ENCODE assay signal across 8 mouse cellular contexts in genomic region chr5:128552136-128552890, GRCm38 (mm10). TPM values are rescaled to one million over a fixed set of nuclear protein-coding genes. Genes with fewer than 3 reads are reported as not detected.
A peak's percentile ranks its signal among the peaks of the same experiment; 100 is the strongest.
DNase-seq lines count a peak whose midpoint lies in the region; ATAC-seq and TF ChIP-seq lines count a peak whose summit lies in the region.

No protein-coding gene starts in this region.

- H3K4me2 ChIP-seq in embryonic facial prominence, embryonic 11.5 days (ENCODE audit: low read depth, low read length): peak overlapping the region; percentile 30; the same call in 1 of the 2 replicates
- peak overlapping the region; percentile 52 for H3K4me2 ChIP-seq in hindbrain, embryonic 12.5 days (replicated peaks)
- peak overlapping the region; percentile 54 for H3K4me2 ChIP-seq in neural tube, embryonic 13.5 days

- H3K9ac ChIP-seq in embryonic facial prominence, embryonic 11.5 days (replicated peaks; ENCODE audit: low read length): no peak overlapping the region
- H3K9ac ChIP-seq in hindbrain, embryonic 12.5 days: peak overlapping the region; percentile 27; the same call in 1 of the 2 replicates
- peak overlapping the region; percentile 36; the same call in 1 of the 2 replicates for H3K9ac ChIP-seq in neural tube, embryonic 13.5 days

- ATAC-seq in embryonic facial prominence, embryonic 11.5 days (replicated peaks; ENCODE audit: insufficient number of reproducible peaks, low FRiP score, low TSS enrichment, low read depth): no peak
- no peak for ATAC-seq in hindbrain, embryonic 12.5 days (ENCODE audit: low FRiP score)
- no peak for ATAC-seq in neural tube, embryonic 13.5 days (ENCODE audit: low read depth)

- WGBS in embryonic facial prominence, embryonic 11.5 days: 9% methylated on average over 28 of the region's 28 CpGs
- 8% methylated on average over 28 of the region's 28 CpGs for WGBS in hindbrain, embryonic 12.5 days
- 5% methylated on average over 28 of the region's 28 CpGs for WGBS in neural tube, embryonic 13.5 days

- no peak overlapping the region for H3K27ac ChIP-seq in layer of hippocampus, adult 2 months
- no peak overlapping the region for H3K27ac ChIP-seq in embryonic facial prominence, embryonic 11.5 days (replicated peaks; ENCODE audit: low read depth, low read length)
- H3K27ac ChIP-seq in hindbrain, embryonic 12.5 days: no peak overlapping the region
- no peak overlapping the region for H3K27ac ChIP-seq in neural tube, embryonic 13.5 days (replicated peaks)

- peak; percentile 30 to 33 for DNase-seq in layer of hippocampus, adult 2 months (ENCODE audit: low spot score in 2 of 2)
- no peak for DNase-seq in layer of hippocampus, adult 9-11 months
- peak; percentile 39 for DNase-seq in embryonic facial prominence, embryonic 11.5 days (ENCODE audit: low spot score)
- no peak for DNase-seq in testis, postnatal 10 days (ENCODE audit: low spot score)
- no peak for DNase-seq in adrenal gland, postnatal 4 days (ENCODE audit: low spot score in 2 of 2)
- DNase-seq in urinary bladder, postnatal 25 days (ENCODE audit: low spot score): no peak

- H3K27me3 ChIP-seq in embryonic facial prominence, embryonic 11.5 days (ENCODE audit: control insufficient read depth, insufficient read depth, low read length): peaks cover 6% of the 10 kb centered on the region; the same call in 1 of the 2 replicates
- H3K27me3 ChIP-seq in hindbrain, embryonic 12.5 days: peaks cover 11% of the 10 kb centered on the region
- H3K27me3 ChIP-seq in neural tube, embryonic 13.5 days: peaks cover 13% of the 10 kb centered on the region

- H3K9me3 ChIP-seq in embryonic facial prominence, embryonic 11.5 days (replicated peaks; ENCODE audit: control insufficient read depth, low read length): no peaks in the 10 kb centered on the region
- H3K9me3 ChIP-seq in hindbrain, embryonic 12.5 days (replicated peaks): no peaks in the 10 kb centered on the region
- no peaks in the 10 kb centered on the region for H3K9me3 ChIP-seq in neural tube, embryonic 13.5 days

- H3K4me1 ChIP-seq in embryonic facial prominence, embryonic 11.5 days (ENCODE audit: control insufficient read depth, insufficient read depth, low read length): peaks cover 4% of the 10 kb centered on the region; the same call in 1 of the 2 replicates
- H3K4me1 ChIP-seq in hindbrain, embryonic 12.5 days: peaks cover 18% of the 10 kb centered on the region
- H3K4me1 ChIP-seq in neural tube, embryonic 13.5 days (replicated peaks): peaks cover 19% of the 10 kb centered on the region

- TF ChIP-seq CTCF in layer of hippocampus, adult 2 months (conservative IDR thresholded peaks at IDR 0.05): no peak

- H3K4me3 ChIP-seq in layer of hippocampus, adult 2 months: peak overlapping the region; percentile 39
- H3K4me3 ChIP-seq in embryonic facial prominence, embryonic 11.5 days (ENCODE audit: low read depth, low read length): peak overlapping the region; percentile 13; the same call in 1 of the 2 replicates
- H3K4me3 ChIP-seq in hindbrain, embryonic 12.5 days: peak overlapping the region; percentile 18; the same call in 1 of the 2 replicates
- peak overlapping the region; percentile 24 for H3K4me3 ChIP-seq in neural tube, embryonic 13.5 days

- H3K36me3 ChIP-seq in embryonic facial prominence, embryonic 11.5 days (replicated peaks; ENCODE audit: control insufficient read depth, insufficient read depth, low read depth, low read length): no peaks in the 10 kb centered on the region
- H3K36me3 ChIP-seq in hindbrain, embryonic 12.5 days: no peaks in the 10 kb centered on the region
- no peaks in the 10 kb centered on the region for H3K36me3 ChIP-seq in neural tube, embryonic 13.5 days

RNA-seq across cellular contexts. Expression of gene Fzd10, which starts 48.3 kb away (rescaled TPM):
- under 1 TPM; 0.32 to 0.61 TPM for total RNA-seq in layer of hippocampus, adult 2 months (2021)
- polyA plus RNA-seq in embryonic facial prominence, embryonic 11.5 days (2014; fragmentation: Nextera tagmentation; extraction: Ambion mirVana): 5.5 and 5.6 TPM in 2 replicates
- 13.3 and 16.5 TPM in 2 replicates for polyA plus RNA-seq in hindbrain, embryonic 12.5 days (2016; fragmentation: Nextera tagmentation; extraction: Ambion mirVana)
- polyA plus RNA-seq in neural tube, embryonic 13.5 days (2015; fragmentation: Nextera tagmentation; extraction: Ambion mirVana): 4.9 and 6.4 TPM in 2 replicates
- 1 to 10 TPM in 1 of 2 experiments, under 1 TPM in 1; 0.68 to 1.3 TPM for total RNA-seq in adrenal gland, postnatal 4 days (2021)

Comparison
In these comparisons a context has a peak if more than half of its experiments do, and no peak if none do; other contexts are left out.
1. DNase-seq: peak in layer of hippocampus, adult 2 months (2 of 2) and embryonic facial prominence, embryonic 11.5 days (single experiment); none in layer of hippocampus, adult 9-11 months (single experiment), testis, postnatal 10 days (single experiment), adrenal gland, postnatal 4 days (0 of 2) and urinary bladder, postnatal 25 days (single experiment).
2. Peak in every context shown above with its lines, with median percentiles within 50 percentile points of each other: H3K4me3 ChIP-seq and H3K4me2 ChIP-seq.